Mouse (Mus musculus) MEL (cell line): ENCODE data around the gene Ndufa7. TPM values are rescaled to one million over a fixed set of nuclear protein-coding genes. Genes with fewer than 3 reads are reported as not detected.

Source experiments
- DNase-seq: peaks from one replicate; pipeline ENCODE4 v3.0.0; 2011; ENCODE audit warnings: low read depth, low spot score
- H3K27ac ChIP-seq: 2 replicates; pipeline ENCODE4 v1.5.1; 2012; ENCODE audit warnings: low read depth, mild to moderate bottlenecking, control low read depth, low read length, moderate library complexity; ENCODE audit not compliant: control insufficient read depth
- H3K27me3 ChIP-seq, 2 experiments: fragments of 150-350 bp in 1 of 2; sonication (generic) in 1 of 2; 2 replicates each; pipeline ENCODE4 v1.6.1; 2012; ENCODE audit warnings: low read length in 2 of 2, mild to moderate bottlenecking in 2 of 2, improper control_type of control experiment in 1 of 2, moderate library complexity in 1 of 2; ENCODE audit not compliant: insufficient read depth in 2 of 2, control insufficient read depth in 1 of 2
- H3K36me3 ChIP-seq, 2 experiments: 2 replicates each; pipeline ENCODE4 v1.6.1; 2012 to 2014; ENCODE audit warnings: low read length in 2 of 2, improper control_type of control experiment in 1 of 2, inconsistent platforms in 1 of 2, mild to moderate bottlenecking in 1 of 2; ENCODE audit not compliant: insufficient read depth in 2 of 2, control insufficient read depth in 1 of 2
- H3K4me1 ChIP-seq, 2 experiments: fragments of 150-350 bp in 1 of 2; sonication (generic) in 1 of 2; 2 replicates each; pipeline ENCODE4 v1.6.1; 2012; ENCODE audit warnings: low read length in 2 of 2, improper control_type of control experiment in 1 of 2, mild to moderate bottlenecking in 1 of 2; ENCODE audit not compliant: insufficient read depth in 2 of 2, control insufficient read depth in 1 of 2
- H3K4me3 ChIP-seq, 2 experiments: fragments of 150-350 bp in 1 of 2; sonication (generic) in 1 of 2; 2 replicates each; pipeline ENCODE4 v1.5.1; 2012; ENCODE audit warnings: low read depth in 2 of 2, low read length in 2 of 2, mild to moderate bottlenecking in 2 of 2, moderate library complexity in 2 of 2, control low read depth in 1 of 2, improper control_type of control experiment in 1 of 2; ENCODE audit not compliant: control insufficient read depth in 1 of 2, insufficient read depth in 1 of 2
- H3K79me2 ChIP-seq: 2 replicates; pipeline ENCODE4 v1.6.1; 2012; ENCODE audit warnings: mild to moderate bottlenecking, low read length, moderate library complexity; ENCODE audit not compliant: control insufficient read depth, poor library complexity, insufficient read depth
- H3K9ac ChIP-seq: 2 replicates; pipeline ENCODE4 v1.6.1; 2012; ENCODE audit warnings: low read depth, mild to moderate bottlenecking, control low read depth, low read length, moderate library complexity; ENCODE audit not compliant: control insufficient read depth, poor library complexity, severe bottlenecking
- H3K9me3 ChIP-seq: fragments of 150-350 bp; sonication (generic); replicated peaks from 2 replicates; pipeline ENCODE4 v1.6.1; 2012; ENCODE audit warnings: mild to moderate bottlenecking, low read length, improper control_type of control experiment, moderate library complexity; ENCODE audit not compliant: insufficient read depth
- BHLHE40 ChIP-seq: IDR thresholded peaks from 2 replicates; pipeline ENCODE4 v1.6.1; 2012; ENCODE audit warnings: low read depth, mild to moderate bottlenecking, inconsistent platforms, low read length, improper control_type of control experiment, borderline replicate concordance
- CHD1 ChIP-seq: IDR thresholded peaks from 2 replicates; pipeline ENCODE4 v1.6.1; 2012; ENCODE audit warnings: low read depth, mild to moderate bottlenecking, inconsistent platforms, low read length, improper control_type of control experiment
- CHD2 ChIP-seq: IDR thresholded peaks from 2 replicates; pipeline ENCODE4 v1.6.1; 2011; ENCODE audit warnings: low read length, improper control_type of control experiment
- CTCF ChIP-seq, 3 experiments: IDR thresholded peaks in 2 of 3; conservative IDR thresholded peaks in 1 of 3; 2 replicates each; pipeline ENCODE4 v1.5.1; 2011 to 2012; ENCODE audit warnings: low read length in 3 of 3, low read depth in 2 of 3, mild to moderate bottlenecking in 2 of 3, improper control_type of control experiment in 1 of 3, inconsistent platforms in 1 of 3, mixed read lengths in 1 of 3, moderate library complexity in 1 of 3; ENCODE audit not compliant: control insufficient read depth in 1 of 3, insufficient read depth in 1 of 3, poor library complexity in 1 of 3, severe bottlenecking in 1 of 3
- E2F4 ChIP-seq: IDR thresholded peaks from 2 replicates; pipeline ENCODE4 v1.6.1; 2011; ENCODE audit warnings: low read depth, low read length, improper control_type of control experiment, borderline replicate concordance
- ELF1 ChIP-seq: IDR thresholded peaks from 2 replicates; pipeline ENCODE4 v1.6.1; 2014; ENCODE audit warnings: low read depth, mild to moderate bottlenecking, inconsistent platforms, low read length, improper control_type of control experiment, moderate library complexity
- EP300 ChIP-seq, 2 experiments: IDR thresholded peaks; 2 replicates each; pipeline ENCODE4 v1.6.1; 2011; ENCODE audit warnings: improper control_type of control experiment in 2 of 2, low read length in 2 of 2, low read depth in 1 of 2, mild to moderate bottlenecking in 1 of 2
- ETS1 ChIP-seq: IDR thresholded peaks from 2 replicates; pipeline ENCODE4 v1.6.1; 2012; ENCODE audit warnings: low read depth, mild to moderate bottlenecking, inconsistent platforms, low read length, improper control_type of control experiment, moderate library complexity
- GABPA ChIP-seq: IDR thresholded peaks from 2 replicates; pipeline ENCODE4 v1.6.1; 2012; ENCODE audit warnings: low read depth, mild to moderate bottlenecking, inconsistent platforms, low read length, improper control_type of control experiment, moderate library complexity
- GATA1 ChIP-seq: IDR thresholded peaks from 2 replicates; pipeline ENCODE4 v1.6.1; 2011; ENCODE audit warnings: low read depth, low read length, improper control_type of control experiment
- JUND ChIP-seq: IDR thresholded peaks from 2 replicates; pipeline ENCODE4 v1.6.1; 2011; ENCODE audit warnings: low read depth, mild to moderate bottlenecking, improper control_type of control experiment, low read length
- KAT2A ChIP-seq: conservative IDR thresholded peaks from 2 replicates; pipeline ENCODE4 v1.6.1; 2012; ENCODE audit warnings: low read depth, low read length, improper control_type of control experiment, inconsistent platforms
- MAFK ChIP-seq: IDR thresholded peaks from 2 replicates; pipeline ENCODE4 v1.6.1; 2011; ENCODE audit warnings: low read depth, mild to moderate bottlenecking, low read length, improper control_type of control experiment, borderline replicate concordance
- MAX ChIP-seq: IDR thresholded peaks from 2 replicates; pipeline ENCODE4 v1.6.1; 2011; ENCODE audit warnings: low read length, improper control_type of control experiment
- MAZ ChIP-seq: IDR thresholded peaks from 2 replicates; pipeline ENCODE4 v1.6.1; 2012; ENCODE audit warnings: low read depth, mild to moderate bottlenecking, inconsistent platforms, low read length, improper control_type of control experiment
- MEF2A ChIP-seq: IDR thresholded peaks from 2 replicates; pipeline ENCODE4 v1.6.1; 2014; ENCODE audit warnings: low read depth, mild to moderate bottlenecking, inconsistent platforms, low read length, improper control_type of control experiment; ENCODE audit not compliant: poor library complexity, insufficient replicate concordance, severe bottlenecking; ENCODE audit errors: extremely low read depth
- MXI1 ChIP-seq: IDR thresholded peaks from 2 replicates; pipeline ENCODE4 v1.6.1; 2011; ENCODE audit warnings: mild to moderate bottlenecking, low read depth, low read length, improper control_type of control experiment
- MYB ChIP-seq: IDR thresholded peaks from 2 replicates; pipeline ENCODE4 v1.6.1; 2011; ENCODE audit warnings: mild to moderate bottlenecking, low read depth, low read length, improper control_type of control experiment
- MYC ChIP-seq: IDR thresholded peaks from 2 replicates; pipeline ENCODE4 v1.6.1; 2011; ENCODE audit warnings: low read depth, mild to moderate bottlenecking, low read length, improper control_type of control experiment, moderate library complexity
- NELFE ChIP-seq: IDR thresholded peaks from 2 replicates; pipeline ENCODE4 v1.6.1; 2011; ENCODE audit warnings: low read depth, low read length, improper control_type of control experiment
- NRF1 ChIP-seq: IDR thresholded peaks from 2 replicates; pipeline ENCODE4 v1.6.1; 2014; ENCODE audit warnings: low read depth, mild to moderate bottlenecking, inconsistent platforms, low read length, improper control_type of control experiment, moderate library complexity; ENCODE audit not compliant: poor library complexity, insufficient read depth, severe bottlenecking
- POLR2A ChIP-seq, 2 experiments: IDR thresholded peaks; 2 replicates each; pipeline ENCODE4 v1.6.1; 2011 to 2012; ENCODE audit warnings: low read length in 2 of 2, mild to moderate bottlenecking in 2 of 2, control low read depth in 1 of 2, improper control_type of control experiment in 1 of 2, low read depth in 1 of 2, moderate library complexity in 1 of 2; ENCODE audit not compliant: control insufficient read depth in 1 of 2, insufficient read depth in 1 of 2, poor library complexity in 1 of 2
- POLR2AphosphoS2 ChIP-seq: IDR thresholded peaks from 2 replicates; pipeline ENCODE4 v1.6.1; 2011; ENCODE audit warnings: low read length, improper control_type of control experiment
- POLR2AphosphoS5 ChIP-seq: IDR thresholded peaks from 2 replicates; pipeline ENCODE4 v1.6.1; 2012; ENCODE audit warnings: low read depth, borderline replicate concordance, mild to moderate bottlenecking, inconsistent platforms, low read length, moderate library complexity, mixed read lengths
- RAD21 ChIP-seq: IDR thresholded peaks from 2 replicates; pipeline ENCODE4 v1.6.1; 2011; ENCODE audit warnings: mild to moderate bottlenecking, low read depth, low read length, improper control_type of control experiment
- RCOR1 ChIP-seq: IDR thresholded peaks from 2 replicates; pipeline ENCODE4 v1.6.1; 2012; ENCODE audit warnings: low read depth, mild to moderate bottlenecking, inconsistent platforms, low read length, improper control_type of control experiment
- SIN3A ChIP-seq: IDR thresholded peaks from 2 replicates; pipeline ENCODE4 v1.6.1; 2012; ENCODE audit warnings: low read length, improper control_type of control experiment, inconsistent platforms
- SMC3 ChIP-seq: IDR thresholded peaks from 2 replicates; pipeline ENCODE4 v1.6.1; 2011; ENCODE audit warnings: low read depth, low read length, improper control_type of control experiment
- TAL1 ChIP-seq: IDR thresholded peaks from 2 replicates; pipeline ENCODE4 v1.6.1; 2012; ENCODE audit warnings: mild to moderate bottlenecking, inconsistent platforms, low read length, moderate library complexity, mixed read lengths
- TBP ChIP-seq: IDR thresholded peaks from 2 replicates; pipeline ENCODE4 v1.8.0; 2011; ENCODE audit warnings: low read depth, low read length, improper control_type of control experiment
- TCF12 ChIP-seq: IDR thresholded peaks from 2 replicates; pipeline ENCODE4 v1.6.1; 2014; ENCODE audit warnings: low read depth, mild to moderate bottlenecking, inconsistent platforms, low read length, improper control_type of control experiment, moderate library complexity
- UBTF ChIP-seq: IDR thresholded peaks from 2 replicates; pipeline ENCODE4 v1.6.1; 2012; ENCODE audit warnings: low read depth, mild to moderate bottlenecking, inconsistent platforms, low read length, improper control_type of control experiment, moderate library complexity, borderline replicate concordance; ENCODE audit not compliant: insufficient read depth
- USF1 ChIP-seq: IDR thresholded peaks from 2 replicates; pipeline ENCODE4 v1.6.1; 2014; ENCODE audit warnings: low read depth, mild to moderate bottlenecking, inconsistent platforms, low read length, improper control_type of control experiment, moderate library complexity
- USF2 ChIP-seq, 2 experiments: IDR thresholded peaks; 2 replicates each; pipeline ENCODE4 v1.6.1; 2011 to 2012; ENCODE audit warnings: improper control_type of control experiment in 2 of 2, low read length in 2 of 2, borderline replicate concordance in 1 of 2, inconsistent platforms in 1 of 2, low read depth in 1 of 2, mild to moderate bottlenecking in 1 of 2; ENCODE audit not compliant: insufficient read depth in 1 of 2
- ZC3H11A ChIP-seq: IDR thresholded peaks from 2 replicates; pipeline ENCODE4 v1.6.1; 2012; ENCODE audit warnings: low read depth, mild to moderate bottlenecking, inconsistent platforms, low read length, improper control_type of control experiment
- ZKSCAN1 ChIP-seq: IDR thresholded peaks from 2 replicates; pipeline ENCODE4 v1.6.1; 2012; ENCODE audit warnings: low read depth, mild to moderate bottlenecking, inconsistent platforms, low read length, improper control_type of control experiment, moderate library complexity
- ZMIZ1 ChIP-seq: IDR thresholded peaks from 2 replicates; pipeline ENCODE4 v1.6.1; 2012; ENCODE audit warnings: low read depth, mild to moderate bottlenecking, inconsistent platforms, low read length, improper control_type of control experiment, moderate library complexity
- ZNF384 ChIP-seq: IDR thresholded peaks from 2 replicates; pipeline ENCODE4 v1.6.1; 2012; ENCODE audit warnings: low read depth, mild to moderate bottlenecking, inconsistent platforms, low read length, improper control_type of control experiment
- polyA plus RNA-seq, 2 experiments: library from polyadenylated mRNA; stranded (reverse) in 1 of 2; unstranded in 1 of 2; fragments of >175 nt in 1 of 2; fragments of >200 nt in 1 of 2; gene quantifications; 2 replicates each; pipeline versions ENCODE4 v1.2.1 to v1.2.4; 2012; ENCODE audit warnings: low replicate concordance in 2 of 2, low read depth in 1 of 2; ENCODE audit not compliant: insufficient read length in 2 of 2, insufficient read depth in 1 of 2, missing spikeins in 1 of 2
- total RNA-seq: library from RNA; depleted of rRNA; stranded (reverse); fragments of 300-350 nt; gene quantifications from 2 replicates; pipeline ENCODE4 v1.2.3, GENCODE M21; 2012

The Ndufa7 gene
- total and polyA plus RNA-seq, 3 experiments: 326 to 370 TPM; not detected in 1

GRCm38 (mm10) chr17:33826850-33827249, 2.5 kb downstream of the Ndufa7 start:
- DNase-seq: peak; percentile 85
- no peak overlapping the region for H3K27ac ChIP-seq
- H3K4me3 ChIP-seq: no peak overlapping the region
- no peaks in the 10 kb centered on the region for H3K27me3 ChIP-seq
- H3K4me1 ChIP-seq: peaks cover 0 to 11% of the 10 kb centered on the region in 2 experiments; a peak in 2 of 4 replicates
- no peak overlapping the region for H3K9ac ChIP-seq
- H3K79me2 ChIP-seq: peaks cover 42% of the 10 kb centered on the region
- H3K9me3 ChIP-seq: no peaks in the 10 kb centered on the region
- H3K36me3 ChIP-seq: peaks cover 23 to 27% of the 10 kb centered on the region in 2 experiments
- TF ChIP-seq POLR2A (IDR thresholded peaks at IDR 0.05; ENCODE audit: control insufficient read depth in 1 of 2, insufficient read depth in 1 of 2, low read depth in 1 of 2, low read length in 2 of 2, poor library complexity in 1 of 2): peak in 1 of 2 experiments; percentile 14; a peak in 1 of 4 replicates
- no peak for TF ChIP-seq ETS1
- no peak for TF ChIP-seq JUND
- no peak for TF ChIP-seq BHLHE40
- TF ChIP-seq E2F4: no peak
- TF ChIP-seq GABPA: no peak
- no peak for TF ChIP-seq ZNF384
- no peak for TF ChIP-seq MAX
- no peak for TF ChIP-seq POLR2AphosphoS2
- TF ChIP-seq MAFK: no peak
- TF ChIP-seq NRF1: no peak
- no peak for TF ChIP-seq MAZ
- TF ChIP-seq MYC: no peak
- TF ChIP-seq CHD1: no peak
- TF ChIP-seq SIN3A: peak; percentile 19; the same call in 1 of the 2 replicates
- peak; percentile 61 for TF ChIP-seq ZC3H11A
- no peak for TF ChIP-seq MXI1
- TF ChIP-seq ZKSCAN1: no peak
- 0 out of 2 replicates have a peak, but pooled peaks have one; percentile 2 for TF ChIP-seq GATA1
- no peak for TF ChIP-seq USF2 (IDR thresholded peaks at IDR 0.05; ENCODE audit: borderline replicate concordance in 1 of 2, insufficient read depth in 1 of 2, low read depth in 1 of 2, low read length in 2 of 2)
- TF ChIP-seq TCF12: no peak
- no peak for TF ChIP-seq POLR2AphosphoS5
- no peak for TF ChIP-seq ZMIZ1
- no peak for TF ChIP-seq MYB
- TF ChIP-seq RAD21: peak; percentile 75
- TF ChIP-seq TAL1: no peak
- no peak for TF ChIP-seq KAT2A
- TF ChIP-seq RCOR1: no peak
- TF ChIP-seq ELF1: no peak
- TF ChIP-seq EP300 (IDR thresholded peaks at IDR 0.05; ENCODE audit: low read depth in 1 of 2, low read length in 2 of 2): no peak
- no peak for TF ChIP-seq NELFE
- no peak for TF ChIP-seq USF1
- no peak for TF ChIP-seq UBTF
- no peak for TF ChIP-seq CHD2
- TF ChIP-seq TBP: no peak
- peak; percentile 68 for TF ChIP-seq SMC3
- peak; percentile 87 to 88 (median 87) for TF ChIP-seq CTCF (IDR thresholded peaks at IDR 0.05 in 2 of 3, conservative IDR thresholded peaks at IDR 0.05 in 1 of 3; ENCODE audit: control insufficient read depth in 1 of 3, insufficient read depth in 1 of 3, low read depth in 2 of 3, low read length in 3 of 3, poor library complexity in 1 of 3, severe bottlenecking in 1 of 3)
- no peak for TF ChIP-seq MEF2A
